Mouse (Mus musculus) cerebellum, postnatal 25 days (tissue): ENCODE measurements around the gene Rbfox3.
A peak's percentile ranks its signal among the peaks of the same experiment; 100 is the strongest.

Experiments
- DNase-seq, 2 experiments: peaks; one replicate each; pipeline ENCODE4 v3.0.0; 2021; ENCODE audit warnings: mixed read lengths in 2 of 2

Gene Rbfox3

DNA sequence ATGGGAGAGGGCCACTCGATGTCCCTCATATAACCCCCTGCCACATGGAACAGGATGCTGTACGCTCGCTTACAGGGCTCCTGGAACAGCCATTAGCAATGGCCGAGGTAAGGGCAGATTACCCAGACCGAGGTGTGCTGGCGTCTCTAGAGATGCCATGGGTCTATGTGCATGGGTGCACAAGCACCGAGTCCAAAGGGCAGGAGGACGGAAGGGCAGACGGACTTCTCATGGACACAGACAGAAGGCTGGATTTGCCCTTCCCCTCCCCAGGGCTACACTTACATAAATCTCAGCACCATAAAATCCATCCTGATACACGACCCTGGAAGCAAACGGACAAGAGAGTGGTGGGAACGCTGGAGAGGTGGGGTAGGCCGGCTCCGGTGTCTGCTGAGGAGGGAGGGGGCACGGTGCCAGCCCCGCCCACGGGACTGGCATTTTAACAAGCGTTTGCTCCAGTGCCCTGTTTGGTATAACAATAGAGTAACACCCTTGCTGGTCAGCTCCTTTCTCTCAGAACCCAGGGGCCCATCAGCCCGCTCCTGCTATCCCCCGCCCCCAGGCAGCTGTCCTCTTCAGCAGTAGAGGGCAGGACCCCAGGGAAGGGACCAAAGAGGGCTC lies 415.2 kb downstream of the Rbfox3 start:
- peak in 1 of 2 experiments; percentile 66 for DNase-seq

DNA sequence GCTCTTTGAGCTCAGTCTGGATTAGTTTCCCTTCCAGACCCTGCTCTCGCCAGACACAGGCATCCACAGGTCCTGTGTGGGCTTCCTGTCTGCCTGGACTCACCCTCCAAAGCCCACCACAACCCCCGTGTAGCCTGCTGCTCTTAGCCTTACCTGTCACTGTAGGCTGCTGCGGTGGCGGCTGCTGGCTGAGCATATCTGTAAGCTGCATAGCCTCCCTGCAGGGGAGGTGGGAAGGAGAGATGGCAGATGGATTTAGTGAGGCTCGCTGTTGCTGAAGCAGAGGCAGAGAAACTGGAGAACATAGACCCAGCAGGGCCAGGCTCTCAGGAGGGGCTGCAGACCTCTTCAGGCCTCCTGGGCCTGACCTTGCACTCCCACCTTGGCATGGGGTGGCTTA lies 416.3 kb downstream of the Rbfox3 start:
- DNase-seq: no peak

GRCm38 (mm10) chr11:118494001-118494737 lies 417.2 kb downstream of the Rbfox3 start:
- no peak for DNase-seq

GRCm38 (mm10) chr11:118493458-118493857 lies 417.9 kb downstream of the Rbfox3 start:
- DNase-seq: no peak

GRCm38 (mm10) chr11:118491230-118491629 lies 420.2 kb downstream of the Rbfox3 start:
- peak in 1 of 2 experiments; percentile 13 for DNase-seq

DNA sequence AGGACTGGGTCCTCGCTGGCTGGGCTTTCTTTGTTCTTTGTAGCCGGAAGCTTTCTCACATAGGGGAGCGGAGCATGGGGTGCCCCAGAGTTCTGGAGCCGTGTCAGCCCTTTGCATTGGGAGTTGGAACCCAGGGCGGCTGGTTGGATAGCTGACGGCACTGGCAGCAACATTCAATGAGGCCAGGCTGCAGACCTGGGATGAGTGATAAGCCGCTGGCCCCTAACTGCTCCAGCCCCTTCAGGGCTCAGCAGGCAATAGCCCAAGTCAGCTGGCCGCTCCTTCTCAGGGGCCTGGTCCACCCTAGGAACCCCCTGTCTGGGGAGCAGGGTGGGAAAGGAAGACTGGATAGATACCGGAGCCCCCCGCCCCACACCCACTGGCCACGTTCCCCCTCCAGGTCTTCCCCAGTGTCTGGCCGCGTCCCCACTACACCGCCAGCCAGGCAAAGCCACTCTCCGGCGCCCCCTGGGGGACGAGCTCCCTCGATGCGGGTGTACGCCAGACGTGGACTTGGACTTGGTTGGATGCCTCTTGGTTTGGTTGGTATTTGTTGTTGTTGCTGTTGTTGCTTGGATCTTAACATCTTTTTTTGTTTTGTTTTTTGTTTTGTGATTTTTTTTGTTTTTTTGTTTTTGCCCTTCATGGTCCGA lies 420.7 kb downstream of the Rbfox3 start:
- peak; percentile 76 to 88 for DNase-seq

GRCm38 (mm10) chr11:118488907-118489270 lies 422.5 kb downstream of the Rbfox3 start:
- peak; percentile 12 to 22 for DNase-seq

GRCm38 (mm10) chr11:118488191-118488906 lies 423.0 kb downstream of the Rbfox3 start:
- DNase-seq: peak; percentile 66 to 74

GRCm38 (mm10) chr11:118486881-118487772 lies 424.3 kb downstream of the Rbfox3 start:
- DNase-seq: peak; percentile 48 to 62

DNA sequence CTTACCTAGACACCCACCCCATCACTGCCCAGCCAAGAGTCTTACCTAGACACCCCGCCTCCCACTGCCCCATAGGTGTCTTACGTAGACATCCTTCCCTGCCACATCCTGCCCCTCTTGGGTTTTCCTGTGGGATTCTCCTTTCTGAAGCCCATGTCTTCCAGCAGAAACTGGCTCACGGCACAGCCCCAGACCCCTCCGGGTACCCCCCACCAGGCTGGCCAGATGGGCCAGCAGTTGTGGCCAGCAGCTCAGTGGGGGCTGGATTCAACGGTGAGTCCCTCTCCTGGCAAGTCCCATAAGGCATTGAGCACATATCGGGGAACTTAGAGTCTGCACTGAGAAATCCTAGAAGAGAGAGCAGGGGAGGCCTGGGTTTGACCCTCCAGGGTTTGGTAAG lies 425.1 kb downstream of the Rbfox3 start:
- DNase-seq: peak; percentile 28 to 45

GRCm38 (mm10) chr11:118485780-118486179 lies 425.6 kb downstream of the Rbfox3 start:
- DNase-seq: peak in 1 of 2 experiments; percentile 31

GRCm38 (mm10) chr11:118485338-118485737 lies 426.1 kb downstream of the Rbfox3 start:
- peak in 1 of 2 experiments; percentile 47 for DNase-seq

DNA sequence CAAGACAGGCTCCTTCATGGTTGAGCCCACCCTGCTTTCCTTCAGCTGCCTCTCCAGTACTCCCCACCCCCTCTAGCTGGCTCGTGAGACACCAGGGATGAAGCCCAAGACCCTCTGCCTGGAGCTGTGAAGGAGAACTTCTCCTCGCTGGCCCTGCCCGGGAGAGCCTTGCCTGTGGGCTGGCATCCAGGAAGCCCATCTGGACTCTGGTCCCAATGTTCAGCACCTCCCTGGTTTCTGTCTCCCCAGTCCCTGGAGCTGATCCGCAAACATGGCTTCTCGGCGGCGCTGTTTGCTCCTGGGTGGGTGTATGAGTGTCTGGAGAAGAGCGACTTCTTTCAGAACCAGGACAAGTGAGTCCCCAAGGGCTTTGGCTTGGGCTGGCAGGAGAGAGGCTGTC lies 427.2 kb downstream of the Rbfox3 start:
- DNase-seq: peak; percentile 76 to 85

GRCm38 (mm10) chr11:118481751-118482150 lies 429.6 kb downstream of the Rbfox3 start:
- peak; percentile 41 to 46 for DNase-seq

- DNase-seq: no peak
These were observed 430.2 kb downstream of the Rbfox3 start for GRCm38 (mm10) chr11:118481231-118481630.

- no peak for DNase-seq
These were observed 431.6 kb downstream of the Rbfox3 start for GRCm38 (mm10) chr11:118479776-118480175.

- peak; percentile 96 for DNase-seq
These were observed 434.7 kb downstream of the Rbfox3 start, which contains the start of gene Engase for GRCm38 (mm10) chr11:118476396-118477373. TSS of gene Engase (plus strand) at chr11:118476829.

- DNase-seq: no peak
These were observed 435.8 kb downstream of the Rbfox3 start for GRCm38 (mm10) chr11:118475496-118476083.

DNA sequence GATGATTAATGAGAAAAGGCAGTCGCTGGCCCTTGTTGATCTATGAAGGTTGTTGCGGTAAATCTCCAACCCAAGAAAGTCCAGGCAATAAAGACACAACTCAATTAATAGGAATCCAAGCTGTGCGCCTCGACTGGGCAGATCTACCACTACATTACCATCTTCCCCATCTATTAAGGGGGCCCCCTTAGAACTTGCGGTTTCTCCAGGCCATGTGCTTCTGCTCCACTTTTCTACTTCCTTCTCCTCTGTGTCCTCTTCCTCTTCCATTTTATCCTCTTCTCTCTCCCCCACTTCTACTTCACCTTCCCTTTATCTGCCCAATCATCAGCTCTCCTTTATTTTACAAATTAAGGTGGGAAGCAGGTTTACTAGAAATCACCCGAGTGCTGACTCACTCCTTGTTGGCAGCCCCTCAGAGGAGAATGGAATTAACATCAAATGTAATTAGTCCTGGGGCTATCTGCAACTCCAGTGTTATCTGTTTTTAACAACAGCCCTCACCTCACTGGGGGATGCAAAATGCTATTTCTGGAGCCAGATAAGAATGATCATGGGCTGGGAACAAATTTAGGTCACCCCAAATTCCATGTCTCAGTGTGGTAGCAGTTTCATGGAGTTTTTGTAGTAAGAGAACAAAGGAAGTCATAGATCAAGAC lies 437.4 kb downstream of the Rbfox3 start:
- no peak for DNase-seq

DNA sequence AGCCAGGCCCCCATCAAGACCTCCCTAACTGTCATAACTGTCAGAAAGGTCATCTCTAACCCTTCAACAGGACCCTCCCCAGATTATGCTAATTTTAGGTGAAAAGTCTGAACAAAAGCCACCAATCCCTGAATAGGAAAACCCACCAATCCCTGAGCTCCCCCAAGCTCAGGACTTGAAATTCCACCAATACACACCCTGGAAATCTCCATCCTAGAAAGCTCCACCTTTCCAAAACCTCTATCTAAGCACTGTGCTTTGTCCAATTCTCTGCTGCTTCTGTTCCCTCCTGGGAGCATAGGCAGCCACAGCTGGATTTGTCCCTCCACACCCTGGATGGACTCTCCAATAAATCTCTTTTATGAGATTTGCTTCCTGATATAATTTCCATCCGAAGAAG lies 438.2 kb downstream of the Rbfox3 start:
- DNase-seq: no peak
